Mouse (Mus musculus) inflammation-experienced regulatory T-cells (primary cell): ENCODE data around the gene Mad2l1bp. TPM values are rescaled to one million over a fixed set of nuclear protein-coding genes. Genes with fewer than 3 reads are reported as not detected.

Experiments
- polyA plus RNA-seq, 2 experiments: library from polyadenylated mRNA; unstranded; fragments of 100-300 nt; shearing (Covaris generic); gene quantifications; one replicate each; pipeline ENCODE4 v1.2.1; 2017

The Mad2l1bp gene
- 10 to 100 TPM; 45.6 to 51.9 TPM for polyA plus RNA-seq

DNA sequence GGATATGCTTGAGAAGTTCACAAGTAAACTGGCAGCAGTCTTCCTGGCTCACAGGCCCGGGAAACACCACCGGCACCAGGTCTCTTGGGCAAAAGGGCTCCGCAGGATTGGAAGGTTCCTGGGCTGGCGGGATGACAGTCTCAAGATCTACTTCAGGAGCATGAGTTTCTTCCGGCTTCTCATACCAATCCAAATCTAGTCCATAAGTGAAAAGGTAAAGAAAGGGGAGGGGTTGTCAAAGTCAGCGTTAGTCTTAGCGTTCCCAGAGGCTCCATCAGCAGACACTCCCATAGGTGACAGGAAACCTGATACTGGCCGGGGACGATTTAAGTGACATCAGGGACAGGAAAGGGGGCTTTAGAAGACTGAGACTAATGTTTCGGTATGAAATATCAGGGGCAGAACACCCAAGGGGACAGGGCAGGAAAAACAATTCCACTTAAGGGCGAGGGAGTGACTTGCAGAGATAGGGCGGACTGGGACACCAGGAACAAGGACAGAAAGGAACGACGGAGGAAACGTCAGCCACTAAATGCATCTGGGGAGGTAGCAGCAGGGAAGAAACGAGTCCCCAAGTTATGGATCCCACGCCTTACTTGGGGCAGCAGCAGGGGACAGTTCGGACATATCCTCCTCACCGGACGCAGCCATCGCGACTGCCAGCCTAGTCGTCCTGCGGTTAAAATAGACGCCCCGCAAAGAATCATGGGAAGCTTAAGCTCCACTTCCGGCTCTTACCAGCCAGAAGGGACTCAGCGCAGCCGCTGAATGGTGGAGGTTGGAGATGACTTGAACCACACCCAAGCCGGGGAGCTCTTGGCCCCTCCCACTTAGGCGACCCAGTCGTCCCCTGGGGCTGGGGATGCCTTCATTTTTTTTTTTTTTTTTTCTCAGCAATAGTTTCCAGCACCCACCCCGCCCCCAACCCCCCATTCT lies at the start of gene Mad2l1bp:
Gene Mad2l1bp (minus strand): TSS at position 707 of the 936 bp plus-strand sequence.

DNA sequence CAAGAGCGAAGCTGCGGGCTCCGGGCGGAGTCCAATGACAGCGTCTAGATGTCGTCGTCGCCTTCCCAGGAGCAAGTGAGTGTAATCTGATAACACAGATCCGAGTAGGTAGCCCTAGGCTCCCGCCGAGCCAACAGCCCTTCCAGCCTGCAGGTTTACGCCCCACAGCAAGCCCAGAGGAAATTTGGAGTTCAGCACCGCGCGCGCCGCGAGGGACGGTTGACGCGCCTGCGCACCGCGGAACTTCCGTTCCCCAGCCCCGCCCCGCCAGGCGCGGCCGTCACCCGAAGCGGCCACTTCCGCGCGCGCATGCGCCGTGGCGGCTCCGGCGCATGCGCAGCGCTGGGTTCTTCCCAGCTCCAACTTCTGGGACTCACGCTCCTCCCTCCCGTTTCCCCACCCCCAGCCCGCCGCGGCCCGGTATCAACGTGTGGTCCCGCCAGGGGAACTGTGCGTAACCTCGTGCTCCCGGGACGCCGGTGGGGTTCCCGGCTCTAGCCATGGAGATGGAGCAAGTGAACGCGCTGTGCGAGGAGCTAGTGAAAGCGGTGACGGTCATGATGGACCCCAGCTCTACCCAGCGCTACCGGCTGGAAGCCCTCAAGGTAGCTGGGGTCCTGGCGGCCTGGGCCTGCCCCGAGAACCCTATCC lies 49.2 kb upstream of the Mad2l1bp start, which contains the start of the genes Polh and Xpo5:
Gene Polh (minus strand): TSS at position 225 of the 651 bp plus-strand sequence.
Gene Xpo5 (plus strand): TSS at position 362 of the 651 bp plus-strand sequence.

DNA sequence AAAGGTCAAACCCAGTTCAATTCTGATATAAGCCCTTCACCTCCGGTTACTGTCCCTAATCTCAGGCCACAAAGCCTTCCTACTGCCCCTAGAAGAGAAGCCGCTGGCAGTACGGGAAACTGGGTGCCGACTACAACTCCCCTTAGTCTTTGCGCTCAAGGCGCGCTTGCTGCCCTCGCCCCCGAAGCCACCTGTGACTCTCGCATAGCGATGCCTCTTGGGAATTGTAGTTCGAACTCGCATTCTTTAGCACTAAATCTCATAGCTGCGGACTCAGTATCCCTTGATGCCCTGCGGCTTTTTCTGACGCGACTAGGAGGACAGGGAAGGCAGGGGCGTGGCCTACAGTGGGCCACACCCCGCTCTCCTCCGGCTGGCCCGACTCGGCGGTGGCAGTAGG lies 7.3 kb upstream of the Mad2l1bp start, which contains the start of gene Gtpbp2:
Gene Gtpbp2 (plus strand): TSS at position 347 of the 400 bp plus-strand sequence.

DNA sequence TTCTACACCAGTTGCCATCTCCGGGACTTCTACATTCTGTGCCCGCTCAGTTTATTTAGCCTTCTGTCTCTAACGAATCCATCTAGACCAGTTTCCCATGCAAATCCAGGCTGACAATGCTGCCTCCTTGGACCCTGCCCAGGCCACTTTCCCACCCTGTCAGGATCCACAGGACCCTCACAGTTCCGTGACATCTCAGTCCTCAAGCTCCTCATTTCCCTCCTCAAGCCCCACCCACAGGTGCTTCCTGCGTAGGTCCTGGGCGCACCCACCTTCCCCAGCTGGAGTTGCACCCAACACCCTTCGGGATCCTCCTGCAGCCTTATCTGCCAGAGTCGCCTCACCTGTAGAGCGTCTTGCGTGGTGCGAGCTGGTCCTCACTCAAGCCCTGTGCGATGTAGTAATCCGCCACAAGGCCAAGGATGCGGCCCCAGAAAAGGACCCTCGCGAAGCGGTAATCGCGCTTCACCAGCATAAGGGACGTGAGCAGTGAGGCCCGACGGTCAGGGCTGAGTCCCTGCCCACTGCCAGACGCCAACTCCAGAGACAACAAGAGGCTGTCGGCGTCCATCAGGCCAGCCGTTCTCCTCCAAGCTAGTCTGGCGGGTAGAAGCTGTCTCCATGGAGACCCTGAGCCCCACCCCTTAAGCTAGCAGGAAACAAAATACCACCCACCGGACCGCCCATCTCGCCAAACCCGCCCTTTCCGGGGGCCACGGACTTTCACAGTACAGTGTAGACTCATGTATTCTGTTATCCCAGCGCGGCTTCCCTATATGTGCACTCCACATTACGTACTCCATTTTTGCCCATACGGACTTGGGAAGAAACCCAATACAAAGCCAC lies 9.6 kb downstream of the Mad2l1bp start, which contains the start of gene Rsph9:
Gene Rsph9 (minus strand): TSS at position 639 of the 846 bp plus-strand sequence.

DNA sequence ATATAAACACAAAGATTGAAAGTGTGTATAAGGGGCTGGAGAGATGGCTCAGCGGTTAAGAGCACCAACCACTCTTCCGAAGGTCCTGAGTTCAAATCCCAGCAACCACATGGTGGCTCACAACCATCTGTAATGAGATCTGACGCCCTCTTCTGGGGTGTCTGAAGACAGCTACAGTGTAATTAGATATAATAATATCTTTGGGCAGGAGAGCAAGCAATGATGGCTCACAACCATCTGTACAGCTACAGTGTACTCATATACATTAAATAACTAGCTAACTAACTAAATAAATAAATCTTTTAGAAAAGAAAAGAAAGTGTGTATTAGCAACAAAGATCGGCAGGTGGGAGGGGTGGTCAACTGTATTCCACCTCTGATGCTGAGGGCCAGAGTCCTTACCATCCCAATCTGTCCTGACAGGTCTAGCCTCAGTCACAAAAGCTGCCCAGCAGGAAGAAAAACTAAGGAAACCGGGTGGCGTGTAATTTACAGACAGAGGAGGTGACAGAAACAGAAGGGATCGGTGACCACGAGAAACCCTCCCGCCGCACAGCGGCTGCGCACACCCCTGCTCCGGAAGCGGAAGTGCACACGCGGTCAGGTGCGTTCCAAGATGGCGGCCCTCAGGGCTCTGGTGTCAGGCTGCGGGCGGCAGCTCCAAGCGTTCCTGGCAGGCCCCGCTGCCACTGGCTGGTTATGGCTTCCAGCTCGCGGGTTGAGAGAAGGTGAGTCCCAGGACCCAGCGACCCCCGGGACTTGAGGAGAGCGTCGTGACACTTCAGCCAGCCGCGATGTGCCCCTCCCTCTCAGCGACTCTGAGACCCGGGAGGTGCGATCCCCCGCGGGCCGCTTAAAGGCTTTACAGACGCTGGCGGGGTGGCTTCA lies 42.7 kb downstream of the Mad2l1bp start, which contains the start of gene Mrps18a:
Gene Mrps18a (plus strand): TSS at position 585 of the 888 bp plus-strand sequence.

Other genes starting within 250 kb of the Mad2l1bp start
- gene Vegfa, start 121.2 kb downstream of the Mad2l1bp start, polyA plus RNA-seq = 1 to 10 TPM in 1 of 2 experiments, under 1 TPM in 1; 0.82 to 1.2 TPM
- gene Mrps18a, start 42.6 kb downstream of the Mad2l1bp start, polyA plus RNA-seq = 10 to 100 TPM; 83.5 to 86.5 TPM
- gene Rsph9, start 9.3 kb downstream of the Mad2l1bp start, polyA plus RNA-seq = 1 to 10 TPM in 1 of 2 experiments, under 1 TPM in 1; 0.71 to 2.6 TPM
- 10 to 100 TPM; 77.7 to 89.2 TPM for gene Gtpbp2, start 7.5 kb upstream of the Mad2l1bp start, polyA plus RNA-seq
- 1 to 10 TPM; 5.8 to 8.4 TPM for gene Polh, start 49.1 kb upstream of the Mad2l1bp start, polyA plus RNA-seq
- gene Xpo5, start 49.2 kb upstream of the Mad2l1bp start, polyA plus RNA-seq = 10 to 100 TPM; 31.6 to 39.5 TPM
- gene Polr1c, start 94.5 kb upstream of the Mad2l1bp start, polyA plus RNA-seq = 10 to 100 TPM; 53.2 to 61.9 TPM
- 100 to 1,000 TPM; 176 to 184 TPM for gene Yipf3, start 94.5 kb upstream of the Mad2l1bp start, polyA plus RNA-seq
- gene Lrrc73, start 100.0 kb upstream of the Mad2l1bp start, polyA plus RNA-seq = under 1 TPM; 0.31 to 0.43 TPM
- 10 to 100 TPM; 25.5 to 28.7 TPM for gene Tjap1, start 129.5 kb upstream of the Mad2l1bp start, polyA plus RNA-seq
- gene Dlk2, start 143.9 kb upstream of the Mad2l1bp start, polyA plus RNA-seq = not detected
- 1 to 10 TPM; 6.8 to 7.1 TPM for gene Abcc10, start 174.8 kb upstream of the Mad2l1bp start, polyA plus RNA-seq
- gene Zfp318, start 230.2 kb upstream of the Mad2l1bp start, polyA plus RNA-seq = 1 to 10 TPM; 5.6 to 8.7 TPM